Mouse (Mus musculus): ENCODE data around the gene Agps.

DNA sequence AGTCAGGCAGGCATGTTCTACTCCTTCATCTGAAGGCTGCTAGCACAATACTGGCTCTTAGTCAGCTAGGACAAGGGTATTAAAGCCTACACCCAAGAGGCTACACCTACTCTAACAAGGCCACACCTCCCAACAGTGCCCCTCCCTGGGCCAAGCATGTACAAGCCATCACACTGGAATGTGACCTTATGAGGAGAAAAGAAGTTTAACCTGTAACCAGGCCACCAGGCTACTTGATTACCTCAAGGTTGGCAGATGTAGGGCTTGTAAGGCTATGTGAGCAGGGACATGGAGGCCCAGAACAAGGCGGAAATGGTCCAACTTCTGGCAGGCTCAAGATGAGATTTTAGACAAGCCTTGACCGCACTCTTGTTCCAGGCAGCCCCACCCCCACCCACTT, 37.6 kb downstream of the Agps start:
- TF ChIP-seq POLR2A (IDR thresholded peaks at IDR 0.05; ENCODE audit: borderline replicate concordance, extremely low read depth, low read depth, low read length) (no peak), CTCF (IDR thresholded peaks at IDR 0.05; ENCODE audit: insufficient read depth, low read length) (no peak)

All from lung, adult 2 months (tissue).